Mouse (Mus musculus) cerebellum, adult 2 months (tissue): ENCODE measurements around the gene Maml3. TPM values are rescaled to one million over a fixed set of nuclear protein-coding genes. Genes with fewer than 3 reads are reported as not detected.

Experiments
- DNase-seq, 2 experiments: peaks; one replicate each; pipeline ENCODE4 v3.0.0; 2021
- H3K27ac ChIP-seq: fragments of 200-500 bp; 2 replicates; pipeline ENCODE4 v1.5.1; 2012; ENCODE audit warnings: low read length, control low read depth, inconsistent platforms; ENCODE audit not compliant: insufficient read depth
- H3K27me3 ChIP-seq: fragments of 200-500 bp; 2 replicates; pipeline ENCODE4 v1.6.1; 2012; ENCODE audit warnings: inconsistent platforms, mild to moderate bottlenecking, low read length, moderate library complexity; ENCODE audit not compliant: control insufficient read depth, insufficient read depth
- H3K4me1 ChIP-seq: fragments of 200-500 bp; 2 replicates; pipeline ENCODE4 v1.6.1; 2011; ENCODE audit warnings: low read length; ENCODE audit not compliant: control insufficient read depth, insufficient read depth
- H3K4me3 ChIP-seq: fragments of 200-500 bp; replicated peaks from 2 replicates; pipeline ENCODE3; 2011; ENCODE audit warnings: mild to moderate bottlenecking, low read depth, low read length, control low read depth; ENCODE audit not compliant: insufficient read depth
- CTCF ChIP-seq: fragments of 200-500 bp; IDR thresholded peaks from 2 replicates; pipeline ENCODE4 v1.5.1; 2011; ENCODE audit warnings: low read depth, mild to moderate bottlenecking, control low read depth, low read length, moderate library complexity, borderline replicate concordance; ENCODE audit not compliant: insufficient read depth
- POLR2A ChIP-seq: fragments of 200-500 bp; IDR thresholded peaks from 2 replicates; pipeline ENCODE4 v1.6.1; 2011; ENCODE audit warnings: low read length, control low read depth, borderline replicate concordance; ENCODE audit not compliant: insufficient read depth
- WGBS: fragments of 180-500 bp; shearing (Covaris S2); methylation state at CpG from one replicate; pipeline ENCODE4 v1.1.7; 2018; 5-methylcytosine and 5-hydroxymethylcytosine counted together
- polyA plus RNA-seq: library from polyadenylated mRNA; depleted of rRNA; stranded (reverse); fragments of >200 nt; gene quantifications from 2 replicates; pipeline ENCODE4 v1.2.3, GENCODE M21; 2012

Maml3 gene
- polyA plus RNA-seq, 1 experiment, result 6.5 TPM

- H3K27ac ChIP-seq, result peak overlapping the region; percentile 61
- no peak for TF ChIP-seq CTCF
- no peak for TF ChIP-seq POLR2A
- H3K4me1 ChIP-seq, result peaks cover 26% of the 10 kb centered on the region
- DNase-seq, result peak; percentile 78 to 91
- 15% methylated on average over 9 of the region's 9 CpGs for WGBS
- no peaks in the 10 kb centered on the region for H3K27me3 ChIP-seq
- no peak overlapping the region for H3K4me3 ChIP-seq
These were observed 280.4 kb downstream of the Maml3 start for GRCm38 (mm10) chr3:51824506-51824905.

GRCm38 (mm10) chr3:51821551-51821950, 283.3 kb downstream of the Maml3 start:
- 94% methylated on average over 10 of the region's 10 CpGs for WGBS
- Histone ChIP-seq H3K27ac (no peak overlapping the region), H3K4me1 (peaks cover 28% of the 10 kb centered on the region)

GRCm38 (mm10) chr3:51819109-51819508, 285.8 kb downstream of the Maml3 start:
- Histone ChIP-seq H3K4me3 (no peak overlapping the region), H3K4me1 (peaks cover 14% of the 10 kb centered on the region), H3K27me3 (no peaks in the 10 kb centered on the region), H3K27ac (no peak overlapping the region)
- 85% methylated on average over 7 of the region's 7 CpGs for WGBS
- DNase-seq, result no peak
- TF ChIP-seq CTCF (no peak), POLR2A (no peak)

More at GRCm38 (mm10) chr3:51821551-51821950, 283.3 kb downstream of the Maml3 start:
- H3K4me3 ChIP-seq, result no peak overlapping the region
- TF ChIP-seq CTCF (no peak), POLR2A (no peak)
- DNase-seq, result no peak
- H3K27me3 ChIP-seq, result no peaks in the 10 kb centered on the region

- Histone ChIP-seq H3K27ac (no peak overlapping the region), H3K4me1 (peaks cover 5% of the 10 kb centered on the region)
- 63% methylated on average over 15 of the region's 15 CpGs for WGBS
These were observed 287.0 kb downstream of the Maml3 start for GRCm38 (mm10) chr3:51817919-51818318.

GRCm38 (mm10) chr3:51817329-51817728, 287.5 kb downstream of the Maml3 start:
- Histone ChIP-seq H3K4me3 (no peak overlapping the region), H3K4me1 (peaks cover 2% of the 10 kb centered on the region; the same call in 1 of the 2 replicates), H3K27me3 (no peaks in the 10 kb centered on the region), H3K27ac (no peak overlapping the region)
- DNase-seq, result no peak
- 90% methylated on average over 6 of the region's 6 CpGs for WGBS
- TF ChIP-seq CTCF (no peak), POLR2A (no peak)

More at GRCm38 (mm10) chr3:51817919-51818318, 287.0 kb downstream of the Maml3 start:
- Histone ChIP-seq H3K27me3 (no peaks in the 10 kb centered on the region), H3K4me3 (no peak overlapping the region)
- no peak for TF ChIP-seq CTCF
- no peak for TF ChIP-seq POLR2A
- no peak for DNase-seq

- no peak overlapping the region for H3K27ac ChIP-seq
- 95% methylated on average over 7 of the region's 7 CpGs for WGBS
- peaks cover 2% of the 10 kb centered on the region; the same call in 1 of the 2 replicates for H3K4me1 ChIP-seq
- DNase-seq, result no peak
- H3K27me3 ChIP-seq, result no peaks in the 10 kb centered on the region
- TF ChIP-seq CTCF (no peak), POLR2A (no peak)
- H3K4me3 ChIP-seq, result no peak overlapping the region
These were observed 288.2 kb downstream of the Maml3 start for GRCm38 (mm10) chr3:51816517-51817285.

GRCm38 (mm10) chr3:51814073-51814472, 290.8 kb downstream of the Maml3 start:
- TF ChIP-seq CTCF, result no peak
- Histone ChIP-seq H3K4me3 (no peak overlapping the region), H3K4me1 (peaks cover 5% of the 10 kb centered on the region), H3K27me3 (no peaks in the 10 kb centered on the region), H3K27ac (no peak overlapping the region)
- 90% methylated on average over 4 of the region's 4 CpGs for WGBS
- no peak for DNase-seq

- H3K27me3 ChIP-seq, result no peaks in the 10 kb centered on the region
- no peak for DNase-seq
- H3K4me3 ChIP-seq, result no peak overlapping the region
- H3K4me1 ChIP-seq, result peaks cover 11% of the 10 kb centered on the region
- WGBS, result 97% methylated on average over 5 of the region's 5 CpGs
- no peak overlapping the region for H3K27ac ChIP-seq
- TF ChIP-seq POLR2A (no peak), CTCF (no peak)
These were observed 291.7 kb downstream of the Maml3 start for GRCm38 (mm10) chr3:51813186-51813585.
